Mouse (Mus musculus) gastrocnemius, adult 8-10 months (tissue): ENCODE measurements around the gene Gm40193. TPM values are rescaled to one million over a fixed set of nuclear protein-coding genes. Genes with fewer than 3 reads are reported as not detected.
"Not testable (repeated sequence)": the region's sequence is repeated elsewhere in the genome, so short reads cannot be mapped to it uniquely, and the experiment has no call there.

Experiments used
- DNase-seq, 2 experiments: peaks; one replicate each; pipeline ENCODE4 v3.0.0; 2022; ENCODE audit warnings: low spot score in 2 of 2
- total RNA-seq, 4 experiments: library from RNA; stranded (reverse); gene quantifications; 2 replicates each; pipeline ENCODE4 v1.2.4; 2022

Gene Gm40193
- total RNA-seq = not detected

- no peak for DNase-seq
Observed at GRCm38 (mm10) chr11:70532839-70533238, at the start of gene Gm40193. TSS of gene Gm40193 (minus strand) at chr11:70532939.

GRCm38 (mm10) chr11:70582196-70582595 is 49.5 kb upstream of the Gm40193 start:
- DNase-seq = no peak

- no peak for DNase-seq
Observed at GRCm38 (mm10) chr11:70580921-70581320, 48.2 kb upstream of the Gm40193 start.

- DNase-seq = no peak
Observed at GRCm38 (mm10) chr11:70580358-70580720, 47.6 kb upstream of the Gm40193 start.

- no peak for DNase-seq
Observed at GRCm38 (mm10) chr11:70579710-70580357, 47.1 kb upstream of the Gm40193 start.

- DNase-seq = no peak
Observed at GRCm38 (mm10) chr11:70578962-70579361, 46.2 kb upstream of the Gm40193 start.

GRCm38 (mm10) chr11:70577201-70577600 is 44.5 kb upstream of the Gm40193 start:
- no peak for DNase-seq

GRCm38 (mm10) chr11:70573872-70574271 is 41.1 kb upstream of the Gm40193 start:
- DNase-seq = no peak

GRCm38 (mm10) chr11:70572348-70572902 is 39.7 kb upstream of the Gm40193 start:
- DNase-seq = no peak

GRCm38 (mm10) chr11:70571641-70572040 is 38.9 kb upstream of the Gm40193 start:
- DNase-seq = no peak

GRCm38 (mm10) chr11:70570614-70571013 is 37.9 kb upstream of the Gm40193 start:
- DNase-seq = not testable (repeated sequence)

GRCm38 (mm10) chr11:70566586-70566985 is 33.8 kb upstream of the Gm40193 start:
- DNase-seq = no peak

- no peak for DNase-seq
Observed at GRCm38 (mm10) chr11:70564276-70564873, 31.6 kb upstream of the Gm40193 start.

GRCm38 (mm10) chr11:70563470-70564275 is 30.9 kb upstream of the Gm40193 start:
- DNase-seq = no peak

- no peak for DNase-seq
Observed at GRCm38 (mm10) chr11:70562995-70563469, 30.3 kb upstream of the Gm40193 start.

- DNase-seq = peak; percentile 80 to 84
Observed at GRCm38 (mm10) chr11:70562287-70562994, 29.7 kb upstream of the Gm40193 start, which contains the start of gene Mink1. TSS of gene Mink1 (plus strand) at chr11:70562881.

- no peak for DNase-seq
Observed at GRCm38 (mm10) chr11:70561937-70562286, 29.2 kb upstream of the Gm40193 start.

- no peak for DNase-seq
Observed at GRCm38 (mm10) chr11:70557545-70557944, 24.8 kb upstream of the Gm40193 start.

- no peak for DNase-seq
Observed at GRCm38 (mm10) chr11:70553940-70554339, 21.2 kb upstream of the Gm40193 start.

- no peak for DNase-seq
Observed at GRCm38 (mm10) chr11:70551526-70551925, 18.8 kb upstream of the Gm40193 start.

GRCm38 (mm10) chr11:70544496-70544895 is 11.8 kb upstream of the Gm40193 start:
- DNase-seq = peak; percentile 33 to 42
